Mouse (Mus musculus): ENCODE measurements around the gene Spib.

The Spib gene

GRCm38 (mm10) chr7:44526414-44527154 lies 5.3 kb downstream of the Spib start:
- no peak for DNase-seq (ENCODE audit: low read depth, low spot score)

GRCm38 (mm10) chr7:44525126-44525832 lies 6.6 kb downstream of the Spib start:
- no peak for DNase-seq (ENCODE audit: low read depth, low spot score)

- DNase-seq (ENCODE audit: low read depth, low spot score) = no peak
Measured at GRCm38 (mm10) chr7:44524502-44524901, 7.4 kb downstream of the Spib start, which contains the start of gene Mybpc2. Gene Mybpc2 (minus strand): TSS chr7:44524656.

GRCm38 (mm10) chr7:44523056-44523455 lies 8.8 kb downstream of the Spib start:
- DNase-seq (ENCODE audit: low read depth, low spot score) = no peak

GRCm38 (mm10) chr7:44521710-44522109 lies 10.2 kb downstream of the Spib start:
- peak; percentile 71 for DNase-seq (ENCODE audit: low read depth, low spot score)

- no peak for DNase-seq (ENCODE audit: low read depth, low spot score)
Measured at GRCm38 (mm10) chr7:44520990-44521389, 10.9 kb downstream of the Spib start.

- peak; percentile 40 for DNase-seq (ENCODE audit: low read depth, low spot score)
Measured at GRCm38 (mm10) chr7:44519240-44519913, 12.5 kb downstream of the Spib start.

- DNase-seq (ENCODE audit: low read depth, low spot score) = no peak
Measured at GRCm38 (mm10) chr7:44507491-44507890, 24.4 kb downstream of the Spib start.

- peak; percentile 90 for DNase-seq (ENCODE audit: low read depth, low spot score)
Measured at GRCm38 (mm10) chr7:44501563-44502115, 30.2 kb downstream of the Spib start.

GRCm38 (mm10) chr7:44500046-44500445 lies 31.8 kb downstream of the Spib start:
- DNase-seq (ENCODE audit: low read depth, low spot score) = no peak

GRCm38 (mm10) chr7:44498922-44499321 lies 32.9 kb downstream of the Spib start:
- no peak for DNase-seq (ENCODE audit: low read depth, low spot score)

GRCm38 (mm10) chr7:44497361-44498055 lies 34.4 kb downstream of the Spib start:
- no peak for DNase-seq (ENCODE audit: low read depth, low spot score)

GRCm38 (mm10) chr7:44496771-44497109 lies 35.1 kb downstream of the Spib start:
- DNase-seq (ENCODE audit: low read depth, low spot score) = no peak

GRCm38 (mm10) chr7:44495992-44496770 lies 35.7 kb downstream of the Spib start, which contains the start of the genes Emc10 and Fam71e1:
Gene Emc10 (minus strand): TSS chr7:44496529.
Gene Fam71e1 (plus strand): TSS chr7:44496581.
- peak; percentile 100 for DNase-seq (ENCODE audit: low read depth, low spot score)

- no peak for DNase-seq (ENCODE audit: low read depth, low spot score)
Measured at GRCm38 (mm10) chr7:44495086-44495485, 36.8 kb downstream of the Spib start.

- DNase-seq (ENCODE audit: low read depth, low spot score) = no peak
Measured at GRCm38 (mm10) chr7:44494681-44495080, 37.2 kb downstream of the Spib start.

GRCm38 (mm10) chr7:44492166-44492826 lies 39.6 kb downstream of the Spib start:
- DNase-seq (ENCODE audit: low read depth, low spot score) = no peak

- no peak for DNase-seq (ENCODE audit: low read depth, low spot score)
Measured at GRCm38 (mm10) chr7:44491391-44491790, 40.5 kb downstream of the Spib start.

- no peak for DNase-seq (ENCODE audit: low read depth, low spot score)
Measured at GRCm38 (mm10) chr7:44490281-44490680, 41.6 kb downstream of the Spib start.

- DNase-seq (ENCODE audit: low read depth, low spot score) = no peak
Measured at GRCm38 (mm10) chr7:44488545-44488944, 43.3 kb downstream of the Spib start.

Measured in CD4-positive, CD25-positive, alpha-beta regulatory T cell, adult 2 months (primary cell).